Mouse (Mus musculus): Measurements from ENCODE around the gene Zfp526.

The Zfp526 gene

GRCm38 (mm10) chr7:25210482-25210881 lies 10.7 kb upstream of the Zfp526 start:
- DNase-seq (ENCODE audit: low spot score) = no peak

- no peak for DNase-seq (ENCODE audit: low spot score)
Measured at GRCm38 (mm10) chr7:25213099-25213498, 8.1 kb upstream of the Zfp526 start.

GRCm38 (mm10) chr7:25214172-25214571 lies 7.1 kb upstream of the Zfp526 start:
- DNase-seq (ENCODE audit: low spot score) = no peak

- DNase-seq (ENCODE audit: low spot score) = peak; percentile 59
Measured at GRCm38 (mm10) chr7:25217653-25218395, 3.4 kb upstream of the Zfp526 start.

- DNase-seq (ENCODE audit: low spot score) = peak; percentile 22
Measured at GRCm38 (mm10) chr7:25218705-25219415, 2.4 kb upstream of the Zfp526 start.

GRCm38 (mm10) chr7:25219416-25219750 lies 1.8 kb upstream of the Zfp526 start:
- DNase-seq (ENCODE audit: low spot score) = peak; percentile 12

GRCm38 (mm10) chr7:25219756-25220456 lies 1.3 kb upstream of the Zfp526 start:
- peak; percentile 98 for DNase-seq (ENCODE audit: low spot score)

GRCm38 (mm10) chr7:25220457-25221101 lies 646 bp upstream of the Zfp526 start, which contains the start of gene Dedd2:
Gene Dedd2 (minus strand): TSS chr7:25220615.
- peak; percentile 34 for DNase-seq (ENCODE audit: low spot score)

- DNase-seq (ENCODE audit: low spot score) = no peak
Measured at GRCm38 (mm10) chr7:25222275-25222967, 1.2 kb downstream of the Zfp526 start.

- no peak for DNase-seq (ENCODE audit: low spot score)
Measured at GRCm38 (mm10) chr7:25227523-25228300, 6.5 kb downstream of the Zfp526 start.

- no peak for DNase-seq (ENCODE audit: low spot score)
Measured at GRCm38 (mm10) chr7:25230690-25231285, 9.6 kb downstream of the Zfp526 start.

GRCm38 (mm10) chr7:25232101-25232648 lies 10.9 kb downstream of the Zfp526 start:
- no peak for DNase-seq (ENCODE audit: low spot score)

- DNase-seq (ENCODE audit: low spot score) = no peak
Measured at GRCm38 (mm10) chr7:25233061-25233460, 11.8 kb downstream of the Zfp526 start.

GRCm38 (mm10) chr7:25235526-25235925 lies 14.3 kb downstream of the Zfp526 start:
- no peak for DNase-seq (ENCODE audit: low spot score)

- DNase-seq (ENCODE audit: low spot score) = peak; percentile 99
Measured at GRCm38 (mm10) chr7:25237249-25238014, 16.2 kb downstream of the Zfp526 start, which contains the start of gene Gsk3a. Gene Gsk3a (minus strand): TSS chr7:25237851.

GRCm38 (mm10) chr7:25238015-25238706 lies 16.9 kb downstream of the Zfp526 start:
- peak; percentile 96 for DNase-seq (ENCODE audit: low spot score)

GRCm38 (mm10) chr7:25238829-25239623 lies 17.8 kb downstream of the Zfp526 start:
- DNase-seq (ENCODE audit: low spot score) = peak; percentile 95

- no peak for DNase-seq (ENCODE audit: low spot score)
Measured at GRCm38 (mm10) chr7:25240631-25241030, 19.4 kb downstream of the Zfp526 start.

All from lung, postnatal 25 days (tissue).